Mouse (Mus musculus) hindbrain, embryonic 11.5 days (tissue): Measurements from ENCODE around the gene Sigmar1. TPM values are rescaled to one million over a fixed set of nuclear protein-coding genes. Genes with fewer than 3 reads are reported as not detected.
"Not testable (repeated sequence)": the region's sequence is repeated elsewhere in the genome, so short reads cannot be mapped to it uniquely, and the experiment has no call there.

Source experiments
- ATAC-seq: fragments of 200-750 bp; cut with Nextera tagmentation; 2 replicates; pipeline ENCODE4 v1.8.0; 2017; ENCODE audit warnings: mild to moderate bottlenecking, moderate TSS enrichment, moderate library complexity; ENCODE audit not compliant: low FRiP score
- DNase-seq: peaks from one replicate; pipeline ENCODE4 v3.0.0-alpha.2; 2015; ENCODE audit warnings: low spot score
- H3K27ac ChIP-seq: fragments of 300-500 bp; sonication (generic); 2 replicates; pipeline ENCODE4 v1.5.1; 2014; ENCODE audit warnings: mild to moderate bottlenecking, low read depth, low read length
- H3K27me3 ChIP-seq: fragments of 300-500 bp; sonication (generic); 2 replicates; pipeline ENCODE4 v1.6.1; 2014; ENCODE audit warnings: mild to moderate bottlenecking, low read length, moderate library complexity, mixed read lengths; ENCODE audit not compliant: control insufficient read depth, insufficient read depth
- H3K36me3 ChIP-seq: fragments of 300-500 bp; sonication (generic); 2 replicates; pipeline ENCODE4 v1.6.1; 2014; ENCODE audit warnings: mild to moderate bottlenecking, low read length, moderate library complexity, mixed read lengths; ENCODE audit not compliant: control insufficient read depth, insufficient read depth
- H3K4me1 ChIP-seq: fragments of 300-500 bp; sonication (generic); replicated peaks from 2 replicates; pipeline ENCODE4 v1.6.1; 2014; ENCODE audit warnings: low read length, mixed read lengths; ENCODE audit not compliant: control insufficient read depth, insufficient read depth
- H3K4me2 ChIP-seq: fragments of 300-500 bp; sonication (generic); replicated peaks from 2 replicates; pipeline ENCODE4 v1.6.1; 2014; ENCODE audit warnings: mild to moderate bottlenecking, low read depth, low read length
- H3K4me3 ChIP-seq: fragments of 300-500 bp; sonication (generic); 2 replicates; pipeline ENCODE4 v1.5.1; 2014; ENCODE audit warnings: low read depth, low read length
- H3K9ac ChIP-seq: fragments of 300-500 bp; sonication (generic); 2 replicates; pipeline ENCODE4 v1.6.1; 2014; ENCODE audit warnings: low read depth, low read length
- H3K9me3 ChIP-seq: fragments of 300-500 bp; sonication (generic); 2 replicates; pipeline ENCODE4 v1.6.1; 2016; ENCODE audit warnings: low read length; ENCODE audit not compliant: control insufficient read depth
- WGBS: fragments of 180-500 bp; shearing (Covaris S2); extraction: QIAGEN DNeasy Blood & Tissue Kit; methylation state at CpG from one replicate; pipeline ENCODE4 v1.1.7; 2014; 5-methylcytosine and 5-hydroxymethylcytosine counted together
- polyA plus RNA-seq: library from polyadenylated mRNA; unstranded; fragments of >200 nt; fragmentation: Nextera tagmentation; extraction: Ambion mirVana; gene quantifications from 2 replicates; pipeline ENCODE4 v1.2.1, GENCODE M21; 2014

The Sigmar1 gene
- polyA plus RNA-seq, 1 experiment from 2014 or later, result 71.5 TPM

DNA sequence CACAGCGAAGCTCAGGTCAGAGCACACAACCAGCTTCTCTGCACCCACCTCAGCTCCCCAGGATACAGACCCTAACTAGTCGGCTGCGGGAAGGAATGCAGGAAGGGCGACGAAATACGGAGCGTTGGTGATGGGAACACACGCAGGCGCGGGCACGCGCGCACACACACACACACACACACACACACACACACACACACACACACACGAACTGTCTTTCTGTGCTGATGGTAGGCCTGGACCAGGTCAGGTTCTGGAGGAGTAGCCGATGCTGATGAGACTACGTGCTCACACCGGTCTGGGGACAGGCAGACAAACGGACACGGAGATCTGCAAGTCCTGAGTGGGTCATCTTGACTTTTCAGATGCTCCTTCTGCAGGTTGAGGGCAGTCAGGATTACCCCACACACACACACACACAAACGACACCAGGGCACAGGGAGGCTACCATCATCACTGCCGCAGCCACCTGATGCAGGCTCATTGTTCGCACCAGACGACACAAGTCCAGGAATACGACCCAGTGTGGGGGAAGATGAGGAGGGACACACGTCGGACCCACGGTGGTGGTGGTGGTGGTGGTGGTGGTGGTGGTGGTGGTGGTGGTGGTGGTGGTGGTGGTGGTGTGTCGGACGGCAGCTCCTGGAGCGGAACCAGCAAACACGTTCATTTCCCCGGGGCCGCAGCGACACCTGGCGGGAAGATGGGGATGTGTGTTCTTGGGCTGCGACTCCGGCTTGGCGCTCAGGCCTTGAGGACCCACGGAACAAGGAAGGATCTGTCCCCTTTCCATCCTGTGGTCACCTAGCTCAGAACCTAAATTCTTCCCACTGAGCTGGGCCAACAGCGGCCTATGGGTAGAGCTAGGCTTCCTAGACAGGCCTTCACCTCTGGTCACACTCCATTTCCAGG lies 58.8 kb downstream of the Sigmar1 start, which contains the start of gene Cntfr:
Gene Cntfr (minus strand): TSS at position 160 of the 912 bp plus-strand sequence.
- peak; percentile 81 for DNase-seq
- not testable (repeated sequence) for H3K9ac ChIP-seq, H3K36me3 ChIP-seq, H3K4me3 ChIP-seq, H3K27ac ChIP-seq, ATAC-seq, H3K4me1 ChIP-seq, H3K4me2 ChIP-seq, H3K9me3 ChIP-seq, H3K27me3 ChIP-seq
- 16% methylated on average over 25 of the region's 40 CpGs for WGBS

- not testable (repeated sequence) for H3K9me3 ChIP-seq, ATAC-seq, H3K36me3 ChIP-seq, H3K9ac ChIP-seq, H3K4me2 ChIP-seq, H3K4me1 ChIP-seq, H3K27me3 ChIP-seq, H3K27ac ChIP-seq, H3K4me3 ChIP-seq
- 3% methylated on average over 8 of the region's 15 CpGs for WGBS
- peak; percentile 22 for DNase-seq
Measured at GRCm38 (mm10) chr4:41696452-41696851, 59.5 kb downstream of the Sigmar1 start.

DNA sequence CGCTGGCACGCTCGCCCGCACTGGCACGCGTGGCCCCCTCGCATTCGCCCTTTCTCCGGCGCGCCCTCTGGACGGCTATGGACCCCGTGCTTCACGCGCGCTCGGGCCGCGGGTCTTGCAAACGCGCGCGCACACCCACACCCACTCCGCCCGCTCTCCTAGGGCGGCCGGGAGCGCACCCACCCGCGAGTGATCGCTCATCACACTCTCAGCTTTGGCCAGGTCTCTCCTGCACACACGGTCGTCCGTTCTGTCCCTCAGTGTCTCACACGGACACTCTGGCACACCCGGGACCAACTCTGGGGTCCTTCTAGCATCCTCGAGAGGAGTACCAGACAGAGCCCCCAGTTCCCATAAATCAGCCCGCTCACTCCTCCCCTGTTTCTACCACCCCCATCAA lies 60.2 kb downstream of the Sigmar1 start:
- 0% methylated on average over 11 of the region's 38 CpGs for WGBS
- H3K4me3 ChIP-seq, H3K9me3 ChIP-seq, H3K4me1 ChIP-seq, ATAC-seq, H3K36me3 ChIP-seq, H3K27ac ChIP-seq, DNase-seq, H3K9ac ChIP-seq, H3K27me3 ChIP-seq: not testable (repeated sequence)
- H3K4me2 ChIP-seq, result peak overlapping the region; percentile 13; the same call in 1 of the 2 replicates

DNA sequence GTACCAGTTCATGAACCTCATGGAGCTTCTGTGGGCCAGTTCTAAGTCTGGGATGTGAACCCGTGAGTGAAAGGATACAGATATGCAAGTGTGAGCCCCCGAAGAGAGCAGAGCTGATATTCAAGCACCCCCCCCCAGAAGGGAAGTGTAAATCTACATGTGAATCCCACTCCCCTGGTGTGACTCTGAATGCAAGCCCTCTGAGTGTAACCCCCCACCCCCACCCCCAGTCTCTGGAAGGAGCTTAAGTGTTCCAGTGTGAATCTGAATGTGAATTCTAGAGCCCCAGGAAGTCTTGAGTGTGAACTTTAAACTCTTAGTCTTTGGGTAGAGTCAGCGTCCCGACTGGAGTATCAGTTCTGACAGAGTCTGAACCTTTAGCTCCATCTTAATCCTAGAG lies 62.4 kb downstream of the Sigmar1 start:
- not testable (repeated sequence) for ATAC-seq, DNase-seq

DNA sequence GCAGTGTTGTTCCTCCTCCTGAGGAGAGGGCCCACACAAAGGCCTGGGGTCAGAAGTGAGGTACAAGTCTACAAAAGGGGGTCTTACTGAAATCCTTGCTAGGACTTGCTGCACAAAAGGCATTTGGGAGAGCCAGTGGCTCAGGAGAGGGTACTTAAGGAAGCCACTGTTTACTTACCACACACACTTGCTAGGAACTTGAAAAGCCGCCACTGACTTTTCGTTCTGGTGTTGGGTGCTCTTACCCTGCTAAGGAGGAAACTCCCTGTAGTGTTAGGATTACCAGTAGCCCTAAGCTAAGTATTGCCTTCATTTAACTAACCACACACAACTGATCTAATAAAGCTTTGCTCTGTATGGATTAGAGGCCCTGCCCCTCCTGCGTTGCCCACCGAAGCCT lies 65.9 kb downstream of the Sigmar1 start:
- WGBS, result no CpG with 5 or more reads among the region's 4 CpGs
- H3K4me3 ChIP-seq, H3K27me3 ChIP-seq, H3K4me1 ChIP-seq, H3K4me2 ChIP-seq, H3K36me3 ChIP-seq, H3K27ac ChIP-seq, DNase-seq, H3K9ac ChIP-seq, H3K9me3 ChIP-seq, ATAC-seq: not testable (repeated sequence)

More for the DNA sequence above, 62.4 kb downstream of the Sigmar1 start:
- not testable (repeated sequence) for H3K27ac ChIP-seq, H3K4me1 ChIP-seq, H3K27me3 ChIP-seq, H3K36me3 ChIP-seq, H3K9me3 ChIP-seq
- WGBS, result 5% methylated on average over 4 of the region's 4 CpGs
- Histone ChIP-seq H3K9ac (peak overlapping the region; percentile 7; the same call in 1 of the 2 replicates), H3K4me2 (peak overlapping the region; percentile 29), H3K4me3 (peak overlapping the region; percentile 15; the same call in 1 of the 2 replicates)

DNA sequence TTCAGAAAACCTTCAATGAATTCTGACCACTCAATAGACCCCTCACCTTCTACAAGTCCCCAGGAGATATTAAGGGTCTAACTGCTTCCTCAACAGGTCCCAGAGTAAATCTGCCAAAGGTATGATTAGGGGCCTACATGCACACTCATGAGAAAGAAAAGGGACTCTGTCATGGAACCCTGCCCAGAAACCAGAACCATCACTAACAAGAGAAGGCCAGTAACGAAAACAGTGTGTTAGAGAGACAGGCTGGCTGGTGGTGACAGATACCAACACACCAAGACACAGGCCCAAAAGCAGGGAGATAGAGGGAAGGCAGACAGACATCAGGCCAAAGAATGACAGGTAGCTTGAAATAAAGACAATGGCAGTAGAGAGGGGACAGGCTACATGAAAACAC lies 67.4 kb downstream of the Sigmar1 start:
- ATAC-seq, H3K4me1 ChIP-seq, H3K27me3 ChIP-seq, H3K4me2 ChIP-seq, H3K4me3 ChIP-seq, DNase-seq, H3K27ac ChIP-seq, H3K9ac ChIP-seq, H3K9me3 ChIP-seq, H3K36me3 ChIP-seq: not testable (repeated sequence)
- 66% methylated on average over 1 of the region's 1 CpGs for WGBS

Other genes with a start within 250 kb of the Sigmar1 start
- 12.7 and 14.3 TPM in 2 replicates for gene 1110017D15Rik, start 238.8 kb downstream of the Sigmar1 start, polyA plus RNA-seq
- 11.8 and 17.6 TPM in 2 replicates for gene Fam219a, start 186.6 kb downstream of the Sigmar1 start, polyA plus RNA-seq
- gene Dnaic1, start 186.4 kb downstream of the Sigmar1 start, polyA plus RNA-seq, result 2.9 and 3.2 TPM in 2 replicates
- gene Enho, start 115.8 kb downstream of the Sigmar1 start, polyA plus RNA-seq, result 42.4 and 42.7 TPM in 2 replicates
- gene Cntfr, start 59.1 kb downstream of the Sigmar1 start, polyA plus RNA-seq, result 27.8 and 29.5 TPM in 2 replicates
- 83.7 TPM in 2 replicates for gene Il11ra1, start 56.2 kb downstream of the Sigmar1 start, polyA plus RNA-seq
- 80.0 and 84.1 TPM in 2 replicates for gene Rpp25l, start 42.6 kb downstream of the Sigmar1 start, polyA plus RNA-seq
- gene Dctn3, start 33.0 kb downstream of the Sigmar1 start, polyA plus RNA-seq, result 187 and 192 TPM in 2 replicates
- gene Arid3c, start 25.0 kb downstream of the Sigmar1 start, polyA plus RNA-seq, result 0.68 and 0.93 TPM in 2 replicates
- gene Galt, start 929 bp downstream of the Sigmar1 start, polyA plus RNA-seq, result 24.0 and 26.1 TPM in 2 replicates
- 79.4 and 84.8 TPM in 2 replicates for gene Ccl27a, start 18.1 kb upstream of the Sigmar1 start, polyA plus RNA-seq
- gene Gm21541, start 147.5 kb upstream of the Sigmar1 start, polyA plus RNA-seq, result not detected in 2 replicates
- gene Gm20878, start 185.4 kb upstream of the Sigmar1 start, polyA plus RNA-seq, result 1.7 and 2.1 TPM in 2 replicates
- gene Fam205a4, start 209.9 kb upstream of the Sigmar1 start, polyA plus RNA-seq, result 0.15 and 0.18 TPM in 2 replicates